Mouse (Mus musculus): Measurements from ENCODE around the gene Crabp2. TPM values are rescaled to one million over a fixed set of nuclear protein-coding genes. Genes with fewer than 3 reads are reported as not detected.

Crabp2 gene
- polyA plus RNA-seq, 1 experiment from 2014 or later: 126 TPM

GRCm38 (mm10) chr3:87910573-87911141 is 37.8 kb upstream of the Crabp2 start:
- peaks cover 35% of the 10 kb centered on the region for H3K36me3 ChIP-seq
- no peaks in the 10 kb centered on the region for H3K27me3 ChIP-seq (ENCODE audit: insufficient read depth, poor library complexity, severe bottlenecking)

GRCm38 (mm10) chr3:87913491-87913890 is 35.0 kb upstream of the Crabp2 start:
- H3K27ac ChIP-seq: 0 out of 2 replicates have a peak overlapping the region, but pooled peaks have one; percentile 17
- H3K27me3 ChIP-seq (ENCODE audit: insufficient read depth, poor library complexity, severe bottlenecking): no peaks in the 10 kb centered on the region
- no peak overlapping the region for H3K4me3 ChIP-seq
- peaks cover 57% of the 10 kb centered on the region for H3K36me3 ChIP-seq
- H3K4me1 ChIP-seq: peaks cover 29% of the 10 kb centered on the region
- DNase-seq (ENCODE audit: low spot score): no peak
- 85% methylated on average over 7 of the region's 7 CpGs for WGBS
- no peaks in the 10 kb centered on the region for H3K9me3 ChIP-seq

More at GRCm38 (mm10) chr3:87910573-87911141, 37.8 kb upstream of the Crabp2 start:
- H3K4me1 ChIP-seq: peaks cover 43% of the 10 kb centered on the region
- peak overlapping the region; percentile 89 for H3K4me3 ChIP-seq
- H3K27ac ChIP-seq: peak overlapping the region; percentile 99
- H3K9me3 ChIP-seq: no peaks in the 10 kb centered on the region
- peak; percentile 91 for DNase-seq (ENCODE audit: low spot score)
- 3% methylated on average over 12 of the region's 12 CpGs for WGBS

GRCm38 (mm10) chr3:87913891-87914290 is 34.6 kb upstream of the Crabp2 start:
- Histone ChIP-seq H3K9me3 (no peaks in the 10 kb centered on the region), H3K4me3 (no peak overlapping the region), H3K27ac (0 out of 2 replicates have a peak overlapping the region, but pooled peaks have one; percentile 17), H3K27me3 (ENCODE audit: insufficient read depth, poor library complexity, severe bottlenecking) (no peaks in the 10 kb centered on the region), H3K36me3 (peaks cover 57% of the 10 kb centered on the region), H3K4me1 (peaks cover 25% of the 10 kb centered on the region)
- 91% methylated on average over 10 of the region's 10 CpGs for WGBS
- no peak for DNase-seq (ENCODE audit: low spot score)

- H3K27me3 ChIP-seq (ENCODE audit: insufficient read depth, poor library complexity, severe bottlenecking): no peaks in the 10 kb centered on the region
- 97% methylated on average over 1 of the region's 1 CpGs for WGBS
- no peak overlapping the region for H3K4me3 ChIP-seq
- H3K9me3 ChIP-seq: no peaks in the 10 kb centered on the region
- H3K36me3 ChIP-seq: peaks cover 54% of the 10 kb centered on the region
- no peak overlapping the region for H3K27ac ChIP-seq
- H3K4me1 ChIP-seq: peaks cover 9% of the 10 kb centered on the region
- DNase-seq (ENCODE audit: low spot score): no peak
Observed at GRCm38 (mm10) chr3:87916990-87917389, 31.5 kb upstream of the Crabp2 start.

- peaks cover 9% of the 10 kb centered on the region; the same call in 1 of the 2 replicates for H3K4me1 ChIP-seq
- H3K36me3 ChIP-seq: peaks cover 62% of the 10 kb centered on the region
- no peak for DNase-seq (ENCODE audit: low spot score)
- WGBS: 84% methylated on average over 1 of the region's 1 CpGs
- H3K27ac ChIP-seq: peak overlapping the region; percentile 67; the same call in 1 of the 2 replicates
- no peaks in the 10 kb centered on the region for H3K27me3 ChIP-seq (ENCODE audit: insufficient read depth, poor library complexity, severe bottlenecking)
- H3K9me3 ChIP-seq: no peaks in the 10 kb centered on the region
- 0 out of 2 replicates have a peak overlapping the region, but pooled peaks have one; percentile 77 for H3K4me3 ChIP-seq
Observed at GRCm38 (mm10) chr3:87918551-87918950, 29.9 kb upstream of the Crabp2 start.

DNA sequence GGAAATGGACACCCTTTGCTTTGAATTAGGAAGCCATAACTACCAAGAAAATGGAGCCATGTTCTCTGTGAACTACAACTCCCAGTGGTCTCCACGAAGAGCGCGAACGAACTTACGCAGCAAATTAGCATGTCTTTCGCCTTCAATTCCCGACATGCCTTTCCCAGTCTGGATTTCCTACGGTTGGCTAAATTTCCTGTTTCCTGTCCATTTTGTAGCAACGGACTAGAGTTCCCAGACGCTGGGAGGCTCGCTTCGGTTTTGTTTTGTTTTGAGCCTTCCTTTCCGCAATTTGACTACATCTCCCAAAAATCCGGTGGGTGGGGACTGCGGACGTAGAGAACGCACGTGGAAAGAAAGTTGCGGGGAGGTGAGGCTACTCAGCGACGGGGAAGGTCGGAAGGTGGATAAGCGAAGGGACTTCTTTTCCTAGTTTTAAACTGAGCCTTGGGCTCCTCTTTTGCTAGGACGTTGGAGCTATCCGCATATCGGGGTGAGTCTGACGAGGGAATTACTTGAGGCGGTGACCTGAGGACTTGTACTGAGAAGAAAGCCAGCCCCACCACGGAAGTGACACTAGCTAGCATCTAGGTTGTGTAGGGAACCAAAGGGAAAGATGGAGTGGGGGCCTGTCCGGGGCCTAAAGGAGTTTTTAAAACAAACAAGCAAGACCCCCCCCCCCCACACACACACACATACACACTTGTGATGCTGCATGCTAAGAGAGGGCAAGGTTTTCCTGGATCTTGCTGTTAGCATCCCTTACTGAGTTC is 28.9 kb upstream of the Crabp2 start, which contains the start of gene Mrpl24:
Gene Mrpl24, plus strand, starts transcription at position 171 of the 773 bp plus-strand sequence.
- Histone ChIP-seq H3K27me3 (ENCODE audit: insufficient read depth, poor library complexity, severe bottlenecking) (no peaks in the 10 kb centered on the region), H3K4me3 (peak within 1 kb of the TSS; percentile 77), H3K36me3 (peaks cover 62% of the 10 kb centered on the region), H3K9me3 (no peaks in the 10 kb centered on the region), H3K4me1 (peaks cover 9% of the 10 kb centered on the region; the same call in 1 of the 2 replicates), H3K27ac (peak within 1 kb of the TSS; percentile 89)
- WGBS: under 1% methylated on average over 30 of the region's 30 CpGs
- DNase-seq (ENCODE audit: low spot score): peak; percentile 95

GRCm38 (mm10) chr3:87920270-87920943 is 28.1 kb upstream of the Crabp2 start:
- H3K4me3 ChIP-seq: peak overlapping the region; percentile 77
- no peaks in the 10 kb centered on the region for H3K9me3 ChIP-seq
- H3K4me1 ChIP-seq: peaks cover 9% of the 10 kb centered on the region; the same call in 1 of the 2 replicates
- no peak for DNase-seq (ENCODE audit: low spot score)
- peak overlapping the region; percentile 89; the same call in 1 of the 2 replicates for H3K27ac ChIP-seq
- no peaks in the 10 kb centered on the region for H3K27me3 ChIP-seq (ENCODE audit: insufficient read depth, poor library complexity, severe bottlenecking)
- H3K36me3 ChIP-seq: peaks cover 62% of the 10 kb centered on the region
- WGBS: 59% methylated on average over 9 of the region's 9 CpGs

GRCm38 (mm10) chr3:87924996-87925395 is 23.5 kb upstream of the Crabp2 start:
- Histone ChIP-seq H3K9me3 (no peaks in the 10 kb centered on the region), H3K27ac (no peak overlapping the region), H3K27me3 (ENCODE audit: insufficient read depth, poor library complexity, severe bottlenecking) (no peaks in the 10 kb centered on the region), H3K4me3 (no peak overlapping the region), H3K4me1 (peaks cover 14% of the 10 kb centered on the region), H3K36me3 (peaks cover 64% of the 10 kb centered on the region)
- DNase-seq (ENCODE audit: low spot score): no peak
- 87% methylated on average over 7 of the region's 7 CpGs for WGBS

DNA sequence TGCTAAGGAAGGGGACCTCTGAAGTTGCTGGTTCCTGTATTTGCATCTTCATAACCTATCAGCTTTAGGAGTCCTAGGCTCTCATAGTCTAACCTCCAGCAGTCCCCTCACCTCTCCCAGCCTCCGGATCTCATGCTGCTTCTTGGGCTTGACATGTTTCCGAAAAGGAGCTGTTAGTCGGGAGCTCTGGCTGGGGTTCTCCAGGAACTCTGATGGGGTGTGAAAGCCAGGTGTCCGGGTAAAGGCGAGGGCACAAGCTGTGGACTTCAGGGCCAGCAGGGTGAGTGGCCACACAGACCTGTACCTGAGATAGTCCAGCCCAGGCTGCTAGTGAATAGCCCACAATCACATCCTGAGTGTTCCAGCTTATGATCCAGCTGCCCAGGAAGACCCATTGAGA is 21.0 kb upstream of the Crabp2 start:
- no peak overlapping the region for H3K27ac ChIP-seq
- no peak for DNase-seq (ENCODE audit: low spot score)

GRCm38 (mm10) chr3:87929341-87930077 is 19.0 kb upstream of the Crabp2 start:
- 6% methylated on average over 26 of the region's 26 CpGs for WGBS
- peak overlapping the region; percentile 89 for H3K4me3 ChIP-seq
- H3K36me3 ChIP-seq: peaks cover 67% of the 10 kb centered on the region
- DNase-seq (ENCODE audit: low spot score): no peak
- peaks cover 19% of the 10 kb centered on the region for H3K4me1 ChIP-seq
- peak overlapping the region; percentile 98 for H3K27ac ChIP-seq
- H3K27me3 ChIP-seq (ENCODE audit: insufficient read depth, poor library complexity, severe bottlenecking): no peaks in the 10 kb centered on the region
- no peaks in the 10 kb centered on the region for H3K9me3 ChIP-seq

More for the DNA sequence above, 21.0 kb upstream of the Crabp2 start:
- Histone ChIP-seq H3K9me3 (no peaks in the 10 kb centered on the region), H3K4me1 (peaks cover 19% of the 10 kb centered on the region), H3K36me3 (peaks cover 70% of the 10 kb centered on the region), H3K27me3 (ENCODE audit: insufficient read depth, poor library complexity, severe bottlenecking) (no peaks in the 10 kb centered on the region), H3K4me3 (no peak overlapping the region)
- 94% methylated on average over 5 of the region's 5 CpGs for WGBS

- Histone ChIP-seq H3K36me3 (peaks cover 66% of the 10 kb centered on the region), H3K4me1 (peaks cover 19% of the 10 kb centered on the region), H3K9me3 (no peaks in the 10 kb centered on the region), H3K27ac (peak within 1 kb of the TSS; percentile 98), H3K27me3 (ENCODE audit: insufficient read depth, poor library complexity, severe bottlenecking) (no peaks in the 10 kb centered on the region), H3K4me3 (peak within 1 kb of the TSS; percentile 89)
- under 1% methylated on average over 74 of the region's 78 CpGs for WGBS
- DNase-seq (ENCODE audit: low spot score): peak; percentile 99
Observed at GRCm38 (mm10) chr3:87930078-87930795, 18.2 kb upstream of the Crabp2 start, which contains the start of the genes Isg20l2 and Rrnad1. Isg20l2 (plus strand) TSS chr3:87930314. Rrnad1 (minus strand) TSS chr3:87930717.
